Mouse (Mus musculus) bone marrow, adult 2 months (tissue): ENCODE results near the gene Gabrg3. TPM values are rescaled to one million over a fixed set of nuclear protein-coding genes. Genes with fewer than 3 reads are reported as not detected.

Source experiments
- H3K27ac ChIP-seq: fragments of 200-500 bp; 2 replicates; pipeline ENCODE4 v1.5.1; 2012; ENCODE audit warnings: low read depth, mild to moderate bottlenecking, control low read depth, inconsistent platforms, low read length; ENCODE audit not compliant: control insufficient read depth, poor library complexity, insufficient read depth
- H3K4me1 ChIP-seq: fragments of 200-500 bp; 2 replicates; pipeline ENCODE4 v1.6.1; 2011; ENCODE audit warnings: low read length; ENCODE audit not compliant: control insufficient read depth, insufficient read depth
- H3K4me3 ChIP-seq: fragments of 200-500 bp; replicated peaks from 2 replicates; pipeline ENCODE3; 2011; ENCODE audit warnings: mild to moderate bottlenecking, low read depth, low read length, control low read depth; ENCODE audit not compliant: control insufficient read depth
- CTCF ChIP-seq: fragments of 200-500 bp; IDR thresholded peaks from 2 replicates; pipeline ENCODE4 v1.5.1; 2011; ENCODE audit warnings: low read length, control low read depth; ENCODE audit not compliant: control insufficient read depth, insufficient read depth
- POLR2A ChIP-seq: fragments of 200-500 bp; IDR thresholded peaks from 2 replicates; pipeline ENCODE4 v1.6.1; 2011; ENCODE audit warnings: low read depth, mild to moderate bottlenecking, control low read depth, low read length, borderline replicate concordance; ENCODE audit not compliant: control insufficient read depth
- WGBS: fragments of 180-500 bp; shearing (Covaris S2); methylation state at CpG from one replicate; pipeline ENCODE4 v1.1.7; 2018; 5-methylcytosine and 5-hydroxymethylcytosine counted together
- polyA plus RNA-seq: library from polyadenylated mRNA; stranded (reverse); fragments of >200 nt; gene quantifications from 2 replicates; pipeline ENCODE4 v1.2.4, GENCODE M21; 2011; ENCODE audit warnings: low replicate concordance; ENCODE audit not compliant: missing spikeins, insufficient read depth, insufficient read length

Gene Gabrg3
- polyA plus RNA-seq, 1 experiment: not detected

DNA sequence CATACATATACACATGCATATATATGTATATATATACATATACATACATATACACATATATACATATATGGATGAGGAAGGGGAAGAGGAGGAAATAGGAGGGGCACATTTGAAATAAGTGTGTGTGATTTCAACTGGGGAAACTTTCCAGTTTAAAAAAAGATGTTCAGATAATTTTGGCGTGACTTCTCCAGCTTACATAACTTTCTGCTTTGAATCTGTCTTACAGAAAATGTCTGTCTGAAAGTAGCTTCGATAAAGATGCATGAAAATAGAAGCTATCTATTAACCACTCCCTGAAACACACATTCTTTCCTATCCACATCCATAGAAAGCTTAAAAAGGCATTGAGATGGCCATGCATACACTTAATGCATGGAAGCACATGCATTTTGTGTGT is 445.4 kb downstream of the Gabrg3 start:
- H3K27ac ChIP-seq: no peak overlapping the region
- WGBS: 65% methylated on average over 2 of the region's 2 CpGs
- no peak overlapping the region for H3K4me3 ChIP-seq
- H3K4me1 ChIP-seq: no peaks in the 10 kb centered on the region
- TF ChIP-seq CTCF (no peak), POLR2A (no peak)

DNA sequence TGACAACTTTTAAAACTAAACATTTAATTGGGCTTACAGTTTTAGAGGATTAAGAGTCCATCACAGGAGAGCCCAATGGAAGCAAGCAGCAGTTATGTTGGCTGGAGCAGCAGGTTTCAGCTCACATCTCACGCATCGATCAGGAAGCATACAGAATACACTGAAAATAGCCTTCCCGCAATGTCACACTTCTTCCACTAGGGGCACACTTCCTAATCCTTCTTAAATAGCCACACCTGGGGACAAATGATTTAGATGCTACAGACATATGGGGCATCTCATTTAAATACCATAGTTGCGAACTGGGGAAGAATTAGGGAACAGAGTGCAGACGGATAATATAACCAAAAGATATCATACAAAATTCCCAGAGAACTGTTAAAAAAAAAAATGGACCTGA is 449.0 kb downstream of the Gabrg3 start:
- no peak overlapping the region for H3K27ac ChIP-seq
- TF ChIP-seq POLR2A (no peak), CTCF (no peak)
- 80% methylated on average over 5 of the region's 5 CpGs for WGBS
- no peaks in the 10 kb centered on the region for H3K4me1 ChIP-seq
- H3K4me3 ChIP-seq: no peak overlapping the region

DNA sequence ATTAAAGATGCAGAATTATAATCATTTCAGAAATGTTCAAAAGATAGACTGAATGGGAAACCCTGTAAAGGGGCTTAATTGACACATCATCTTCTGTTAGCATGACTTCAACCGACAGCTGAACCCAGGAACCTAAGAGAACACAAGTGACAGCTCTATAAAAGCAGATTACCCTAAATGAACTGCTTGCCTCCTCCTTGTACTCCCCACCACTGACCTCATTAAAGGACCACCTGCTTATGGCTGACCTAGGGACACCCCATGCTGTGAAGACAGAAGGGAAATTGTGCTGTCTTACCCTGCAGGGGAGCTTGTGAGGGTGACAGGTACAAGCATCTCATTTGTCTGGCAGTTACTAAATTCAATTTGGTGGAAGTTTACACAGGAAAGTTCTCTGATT is 467.5 kb downstream of the Gabrg3 start:
- TF ChIP-seq POLR2A (no peak), CTCF (no peak)
- Histone ChIP-seq H3K27ac (no peak overlapping the region), H3K4me1 (no peaks in the 10 kb centered on the region), H3K4me3 (no peak overlapping the region)
- 83% methylated on average over 1 of the region's 1 CpGs for WGBS

DNA sequence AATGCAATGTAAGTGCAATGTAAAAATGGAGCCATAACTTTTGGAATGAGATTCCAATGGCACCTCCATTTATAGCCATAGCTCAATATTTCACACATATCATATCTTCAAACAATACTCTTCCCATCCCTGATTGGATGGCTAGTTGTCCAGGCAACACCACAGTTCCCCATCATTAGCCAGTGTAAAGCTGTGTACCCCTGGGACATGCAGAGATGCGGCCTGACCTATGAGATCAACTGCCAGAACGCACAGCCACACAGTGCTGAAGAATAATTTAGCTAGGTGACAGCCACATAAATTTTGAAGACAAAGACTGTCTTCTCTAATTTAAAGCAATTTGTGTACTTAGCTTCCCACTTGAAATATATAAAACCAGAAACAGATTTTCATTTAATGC is 472.1 kb downstream of the Gabrg3 start:
- Histone ChIP-seq H3K27ac (no peak overlapping the region), H3K4me3 (no peak overlapping the region), H3K4me1 (no peaks in the 10 kb centered on the region)
- TF ChIP-seq CTCF (no peak), POLR2A (no peak)
- 71% methylated on average over 2 of the region's 2 CpGs for WGBS

DNA sequence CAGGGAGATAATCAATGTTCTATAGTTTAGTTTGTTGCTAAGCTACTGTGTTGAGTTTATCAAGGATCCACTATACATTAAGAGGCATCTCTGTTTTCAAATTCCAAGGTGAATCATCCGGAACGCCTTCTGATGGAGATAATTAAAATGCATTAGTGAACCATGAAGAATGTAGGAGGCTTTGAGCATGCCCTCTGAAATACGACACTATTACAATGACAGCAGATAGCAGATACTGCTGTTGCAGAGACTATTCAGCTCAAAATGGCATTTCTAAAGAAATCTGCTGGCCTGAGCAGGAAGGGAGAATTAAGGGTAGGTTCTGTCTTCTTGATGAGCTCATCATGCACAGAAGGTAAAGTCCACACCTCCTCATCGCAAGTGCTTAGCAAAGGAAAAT is 487.2 kb downstream of the Gabrg3 start:
- TF ChIP-seq CTCF: no peak
- TF ChIP-seq POLR2A: no peak
- WGBS: 73% methylated on average over 4 of the region's 4 CpGs
- H3K4me1 ChIP-seq: no peaks in the 10 kb centered on the region

DNA sequence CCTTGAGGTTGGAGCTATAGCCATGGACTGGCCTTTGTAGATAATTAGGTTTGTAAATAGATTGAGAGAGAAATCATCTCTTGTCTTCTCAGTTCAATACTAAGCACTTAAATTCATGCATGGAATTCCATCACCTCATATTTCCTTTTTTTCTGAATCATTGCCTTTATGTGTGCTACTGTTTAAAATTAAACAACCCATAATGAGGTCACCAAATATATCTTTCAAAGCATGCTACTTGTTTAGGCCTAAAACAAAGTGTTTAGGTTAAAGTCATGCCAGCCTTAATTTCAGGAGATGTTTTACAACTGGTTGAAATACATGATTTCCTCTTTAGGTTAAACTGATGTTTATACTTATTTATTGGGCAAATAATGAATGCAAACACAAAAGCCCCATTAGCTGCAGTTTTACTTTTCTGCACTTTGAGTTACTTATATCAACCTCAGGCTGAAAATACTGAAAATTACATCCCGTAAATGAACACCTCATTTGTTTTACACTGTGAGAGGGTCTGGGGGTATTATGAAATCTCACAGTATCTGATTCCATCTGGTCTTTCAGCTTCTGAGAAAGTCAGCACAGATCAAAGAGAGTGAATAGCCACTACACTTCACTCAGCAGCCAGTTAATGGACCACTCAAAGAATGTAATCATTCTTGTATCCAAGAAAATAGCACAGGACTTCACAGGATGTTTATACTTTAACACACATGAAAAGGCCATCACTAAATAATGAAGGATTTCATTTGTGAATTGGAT is 519.5 kb downstream of the Gabrg3 start:
- TF ChIP-seq POLR2A: no peak
- TF ChIP-seq CTCF: no peak

More for the DNA sequence above, 487.2 kb downstream of the Gabrg3 start:
- no peak overlapping the region for H3K27ac ChIP-seq
- no peak overlapping the region for H3K4me3 ChIP-seq

DNA sequence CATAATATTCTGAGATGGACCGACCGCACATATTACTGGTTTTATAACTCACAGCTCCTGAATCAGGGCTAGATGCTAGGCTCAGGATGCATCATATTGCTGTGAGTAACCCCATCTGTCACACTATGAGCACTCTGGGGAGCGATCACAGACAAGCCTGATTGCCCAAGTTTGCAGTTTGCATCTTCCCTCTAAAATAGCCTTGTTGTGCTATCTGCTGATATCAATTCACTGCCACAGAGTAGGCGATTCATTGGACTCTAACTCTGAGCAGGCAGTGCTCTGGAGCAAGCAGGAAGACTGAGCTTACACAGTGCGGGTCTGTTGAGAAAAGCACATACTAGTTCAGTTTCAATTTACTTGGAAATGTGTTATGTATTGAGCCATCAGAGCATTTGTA is 543.4 kb downstream of the Gabrg3 start:
- WGBS: 78% methylated on average over 5 of the region's 5 CpGs
- H3K4me1 ChIP-seq: no peaks in the 10 kb centered on the region
- no peak overlapping the region for H3K4me3 ChIP-seq
- TF ChIP-seq CTCF: no peak
- TF ChIP-seq POLR2A: no peak
- no peak overlapping the region for H3K27ac ChIP-seq

More for the DNA sequence above, 519.5 kb downstream of the Gabrg3 start:
- H3K4me1 ChIP-seq: no peaks in the 10 kb centered on the region
- H3K27ac ChIP-seq: no peak overlapping the region
- no peak overlapping the region for H3K4me3 ChIP-seq
- WGBS: 91% methylated on average over 1 of the region's 1 CpGs

DNA sequence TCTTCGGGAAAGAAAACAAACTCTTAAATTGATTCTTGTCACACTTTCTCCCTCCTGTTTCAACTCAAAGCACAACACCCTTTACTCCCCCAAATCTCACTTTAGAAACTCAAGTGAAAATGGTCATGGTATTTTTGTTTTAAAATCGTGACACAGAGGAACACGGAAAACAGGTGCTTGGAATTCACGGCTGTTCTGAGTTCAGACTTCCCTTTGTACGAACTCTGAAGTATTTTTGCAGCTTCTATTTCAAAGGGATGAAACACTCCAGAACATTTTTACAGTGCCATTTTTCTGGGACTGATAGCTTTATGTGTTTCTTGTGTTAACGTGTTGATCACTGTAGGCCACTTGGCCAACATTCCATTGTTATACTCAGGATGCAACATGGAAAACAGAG is 561.5 kb downstream of the Gabrg3 start:
- Histone ChIP-seq H3K4me3 (no peak overlapping the region), H3K4me1 (no peaks in the 10 kb centered on the region), H3K27ac (no peak overlapping the region)
- no peak for TF ChIP-seq CTCF
- no peak for TF ChIP-seq POLR2A
- WGBS: 74% methylated on average over 6 of the region's 6 CpGs
